Comparison of ENCODE assay signal across 10 mouse cellular contexts in genomic region chr3:53329528-53329927, GRCm38 (mm10).
DNase-seq lines count a peak whose midpoint lies in the region; ATAC-seq and TF ChIP-seq lines count a peak whose summit lies in the region.
"Had no signal": no experiment of that assay in that cellular context is flagged by ENCODE, and none has a peak within 500 bp of the region (broad histone marks: within the 10 kb centered on the region; RNA-seq: fewer than 3 reads in every experiment).

No protein-coding gene starts in this region.

- 61% methylated on average over 3 of the region's 3 CpGs for WGBS in hindbrain, embryonic 14.5 days
- 58% methylated on average over 3 of the region's 3 CpGs for WGBS in hindbrain, embryonic 12.5 days
- WGBS in stomach, postnatal 0 days: 64% methylated on average over 3 of the region's 3 CpGs

- ATAC-seq in CD4-positive, CD25-positive, alpha-beta regulatory T cell, adult 4 months: no peak
- ATAC-seq in hindbrain, embryonic 14.5 days (ENCODE audit: low FRiP score): no peak
- ATAC-seq in hindbrain, embryonic 12.5 days (ENCODE audit: low FRiP score): no peak
- no peak for ATAC-seq in stomach, postnatal 0 days (ENCODE audit: low FRiP score, low TSS enrichment)

- TF ChIP-seq EP300 in stomach, postnatal 0 days (optimal IDR thresholded peaks at IDR 0.05): no peak

- H3K9me3 ChIP-seq in hindbrain, embryonic 14.5 days (ENCODE audit: control insufficient read depth, low read length): no peaks in the 10 kb centered on the region
- no peaks in the 10 kb centered on the region for H3K9me3 ChIP-seq in hindbrain, embryonic 12.5 days (replicated peaks)
- H3K9me3 ChIP-seq in stomach, postnatal 0 days (ENCODE audit: control insufficient read depth, low read length): no peaks in the 10 kb centered on the region
- H3K9me3 ChIP-seq: megakaryocyte, embryonic 14.5 days had no signal

- peak; percentile 18 for DNase-seq in CD4-positive, CD25-positive, alpha-beta regulatory T cell, adult 2 months (ENCODE audit: low read depth, low spot score)
- peak; percentile 66 for DNase-seq in hindbrain, embryonic 14.5 days (ENCODE audit: low spot score)
- peak; percentile 70 for DNase-seq in right cerebral cortex, postnatal 4 days
- DNase-seq in right cerebral cortex, postnatal 25 days: no peak
- DNase-seq in stomach, postnatal 0 days (ENCODE audit: low spot score): peak; percentile 18
- no peak for DNase-seq in Muller cell, postnatal 12 days (ENCODE audit: inconsistent ontology term)
- DNase-seq: layer of hippocampus, adult 9-11 months had no signal

- H3K27me3 ChIP-seq in hindbrain, embryonic 14.5 days (ENCODE audit: control insufficient read depth, insufficient read depth, low read length): no peaks in the 10 kb centered on the region
- no peaks in the 10 kb centered on the region for H3K27me3 ChIP-seq in hindbrain, embryonic 12.5 days
- no peaks in the 10 kb centered on the region for H3K27me3 ChIP-seq in stomach, postnatal 0 days (ENCODE audit: control insufficient read depth, insufficient read depth, low read length)
- H3K27me3 ChIP-seq: megakaryocyte, embryonic 14.5 days had no signal

- H3K4me2 ChIP-seq in hindbrain, embryonic 14.5 days (replicated peaks): no peak overlapping the region
- H3K4me2 ChIP-seq in hindbrain, embryonic 12.5 days (replicated peaks): no peak overlapping the region
- no peak overlapping the region for H3K4me2 ChIP-seq in stomach, postnatal 0 days (replicated peaks; ENCODE audit: low read depth)

- H3K36me3 ChIP-seq in hindbrain, embryonic 14.5 days (replicated peaks; ENCODE audit: control insufficient read depth, insufficient read depth): no peaks in the 10 kb centered on the region
- no peaks in the 10 kb centered on the region for H3K36me3 ChIP-seq in hindbrain, embryonic 12.5 days
- H3K36me3 ChIP-seq in stomach, postnatal 0 days (ENCODE audit: control insufficient read depth, insufficient read depth, low read length): no peaks in the 10 kb centered on the region

- peaks cover 16% of the 10 kb centered on the region for H3K4me1 ChIP-seq in hindbrain, embryonic 14.5 days (replicated peaks; ENCODE audit: control insufficient read depth, insufficient read depth, low read length)
- H3K4me1 ChIP-seq in hindbrain, embryonic 12.5 days: peaks cover 12% of the 10 kb centered on the region
- H3K4me1 ChIP-seq in stomach, postnatal 0 days (replicated peaks; ENCODE audit: control insufficient read depth, insufficient read depth): no peaks in the 10 kb centered on the region
- H3K4me1 ChIP-seq: megakaryocyte, embryonic 14.5 days had no signal

- no peak overlapping the region for H3K9ac ChIP-seq in hindbrain, embryonic 14.5 days
- no peak overlapping the region for H3K9ac ChIP-seq in hindbrain, embryonic 12.5 days
- H3K9ac ChIP-seq in stomach, postnatal 0 days (ENCODE audit: low read length): no peak overlapping the region

- no peak overlapping the region for H3K4me3 ChIP-seq in hindbrain, embryonic 14.5 days (replicated peaks; ENCODE audit: low read length)
- H3K4me3 ChIP-seq in hindbrain, embryonic 12.5 days: no peak overlapping the region
- H3K4me3 ChIP-seq in stomach, postnatal 0 days (ENCODE audit: low read depth, low read length): no peak overlapping the region
- H3K4me3 ChIP-seq: megakaryocyte, embryonic 14.5 days had no signal

- TF ChIP-seq CTCF in stomach, postnatal 0 days (IDR thresholded peaks at IDR 0.05; ENCODE audit: low read depth): peak; percentile 78

- H3K27ac ChIP-seq in hindbrain, embryonic 14.5 days: no peak overlapping the region
- H3K27ac ChIP-seq in hindbrain, embryonic 12.5 days: no peak overlapping the region
- no peak overlapping the region for H3K27ac ChIP-seq in stomach, postnatal 0 days (replicated peaks)

Comparison
In these comparisons a context has a peak if more than half of its experiments do, and no peak if none do; other contexts are left out.
1. DNase-seq: peak in CD4-positive, CD25-positive, alpha-beta regulatory T cell, adult 2 months (single experiment), hindbrain, embryonic 14.5 days (single experiment), right cerebral cortex, postnatal 4 days (single experiment) and stomach, postnatal 0 days (single experiment); none in right cerebral cortex, postnatal 25 days (single experiment) and Muller cell, postnatal 12 days (single experiment).